Mouse (Mus musculus) limb, embryonic 15.5 days (tissue): ENCODE results near the gene Tsc22d2. TPM values are rescaled to one million over a fixed set of nuclear protein-coding genes. Genes with fewer than 3 reads are reported as not detected.
A peak's percentile ranks its signal among the peaks of the same experiment; 100 is the strongest.

Experiments used
- ATAC-seq: fragments of 200-750 bp; cut with Nextera tagmentation; 2 replicates; pipeline ENCODE4 v1.8.0; 2017; ENCODE audit warnings: low read depth, moderate TSS enrichment; ENCODE audit not compliant: insufficient number of reproducible peaks, low FRiP score, low TSS enrichment
- H3K27ac ChIP-seq: fragments of 300-500 bp; sonication (generic); 2 replicates; pipeline ENCODE4 v1.5.1; 2015; ENCODE audit warnings: moderate library complexity, mild to moderate bottlenecking, inconsistent platforms
- H3K27me3 ChIP-seq: fragments of 300-500 bp; sonication (generic); 2 replicates; pipeline ENCODE4 v1.6.1; 2015; ENCODE audit warnings: inconsistent platforms
- H3K36me3 ChIP-seq: fragments of 300-500 bp; sonication (generic); 2 replicates; pipeline ENCODE4 v1.6.1; 2015; ENCODE audit warnings: inconsistent platforms
- H3K4me1 ChIP-seq: fragments of 300-500 bp; sonication (generic); 2 replicates; pipeline ENCODE4 v1.6.1; 2015; ENCODE audit warnings: inconsistent platforms
- H3K4me2 ChIP-seq: fragments of 300-500 bp; sonication (generic); 2 replicates; pipeline ENCODE4 v1.6.1; 2015; ENCODE audit warnings: mild to moderate bottlenecking, inconsistent platforms
- H3K4me3 ChIP-seq: fragments of 300-500 bp; sonication (generic); 2 replicates; pipeline ENCODE4 v1.5.1; 2015; ENCODE audit warnings: mild to moderate bottlenecking, inconsistent platforms
- H3K9ac ChIP-seq: fragments of 300-500 bp; sonication (generic); 2 replicates; pipeline ENCODE4 v1.6.1; 2015; ENCODE audit warnings: inconsistent platforms
- H3K9me3 ChIP-seq: fragments of 300-500 bp; sonication (generic); 2 replicates; pipeline ENCODE4 v1.6.1; 2016; ENCODE audit warnings: inconsistent platforms
- WGBS: fragments of 180-500 bp; shearing (Covaris S2); methylation state at CpG from one replicate; pipeline ENCODE4 v1.1.7; 2015; 5-methylcytosine and 5-hydroxymethylcytosine counted together
- polyA plus RNA-seq: library from polyadenylated mRNA; unstranded; fragments of >200 nt; fragmentation: Nextera tagmentation; extraction: Ambion mirVana; gene quantifications from 2 replicates; pipeline ENCODE4 v1.2.1, GENCODE M21; 2015

Tsc22d2 gene
- polyA plus RNA-seq = 9.6 and 9.7 TPM in 2 replicates

DNA sequence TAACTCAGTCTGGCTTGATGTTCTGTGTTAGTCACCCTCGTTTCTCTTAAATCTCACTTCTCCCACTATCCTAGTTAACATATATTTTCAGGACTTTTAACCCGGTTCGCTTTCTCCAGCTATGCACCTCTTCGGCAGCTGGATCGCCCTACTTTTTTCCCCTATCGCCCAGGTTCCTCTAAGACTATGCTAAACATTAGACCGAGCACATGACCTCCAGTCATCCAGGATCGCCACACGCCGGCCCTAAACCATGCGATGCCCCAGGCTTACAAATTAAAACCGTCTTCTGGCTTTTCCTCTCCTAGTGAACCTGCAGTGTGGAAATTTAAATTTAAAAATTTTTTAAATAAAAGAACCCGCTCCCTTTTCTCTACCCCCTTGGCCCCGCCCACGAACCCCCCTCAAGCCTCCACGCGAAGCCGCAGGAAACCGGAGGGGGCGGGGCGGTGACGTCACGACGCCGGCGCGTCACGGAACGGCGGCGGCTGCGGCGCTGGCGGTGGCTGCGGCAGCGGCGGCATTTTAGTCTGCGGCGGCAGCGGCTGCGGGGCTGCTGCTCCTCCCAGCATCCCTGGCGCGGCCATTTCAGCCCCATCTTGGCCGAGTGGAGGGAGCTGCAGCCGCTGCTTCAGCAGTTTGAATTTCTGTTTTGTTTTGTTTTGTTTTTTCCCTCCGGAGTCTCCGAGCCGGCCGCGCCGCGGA lies at the start of gene Tsc22d2:
Gene Tsc22d2, plus strand, starts transcription at position 482 of the 705 bp plus-strand sequence.
- Histone ChIP-seq H3K9me3 (no peaks in the 10 kb centered on the region), H3K4me1 (no peaks in the 10 kb centered on the region), H3K9ac (peak within 1 kb of the TSS; percentile 95), H3K27me3 (no peaks in the 10 kb centered on the region), H3K4me3 (peak within 1 kb of the TSS; percentile 82), H3K4me2 (peak within 1 kb of the TSS; percentile 87), H3K27ac (peak within 1 kb of the TSS; percentile 100), H3K36me3 (no peaks in the 10 kb centered on the region)
- peak; percentile 79 for ATAC-seq
- WGBS = 1% methylated on average over 52 of the region's 52 CpGs

GRCm38 (mm10) chr3:58366756-58367155 lies 47.8 kb upstream of the Tsc22d2 start:
- H3K4me2 ChIP-seq = no peak overlapping the region
- H3K36me3 ChIP-seq = no peaks in the 10 kb centered on the region
- no peak overlapping the region for H3K9ac ChIP-seq
- H3K9me3 ChIP-seq = no peaks in the 10 kb centered on the region
- H3K4me1 ChIP-seq = peaks cover 11% of the 10 kb centered on the region
- H3K4me3 ChIP-seq = no peak overlapping the region
- ATAC-seq = no peak
- no peak overlapping the region for H3K27ac ChIP-seq
- no peaks in the 10 kb centered on the region for H3K27me3 ChIP-seq
- 59% methylated on average over 3 of the region's 3 CpGs for WGBS

GRCm38 (mm10) chr3:58370811-58371210 lies 43.7 kb upstream of the Tsc22d2 start:
- no peak for ATAC-seq
- Histone ChIP-seq H3K4me3 (no peak overlapping the region), H3K9ac (no peak overlapping the region), H3K4me2 (no peak overlapping the region), H3K27me3 (no peaks in the 10 kb centered on the region), H3K4me1 (peaks cover 24% of the 10 kb centered on the region), H3K27ac (no peak overlapping the region; the same call in 1 of the 2 replicates), H3K36me3 (no peaks in the 10 kb centered on the region), H3K9me3 (no peaks in the 10 kb centered on the region)
- WGBS = 35% methylated on average over 2 of the region's 2 CpGs

DNA sequence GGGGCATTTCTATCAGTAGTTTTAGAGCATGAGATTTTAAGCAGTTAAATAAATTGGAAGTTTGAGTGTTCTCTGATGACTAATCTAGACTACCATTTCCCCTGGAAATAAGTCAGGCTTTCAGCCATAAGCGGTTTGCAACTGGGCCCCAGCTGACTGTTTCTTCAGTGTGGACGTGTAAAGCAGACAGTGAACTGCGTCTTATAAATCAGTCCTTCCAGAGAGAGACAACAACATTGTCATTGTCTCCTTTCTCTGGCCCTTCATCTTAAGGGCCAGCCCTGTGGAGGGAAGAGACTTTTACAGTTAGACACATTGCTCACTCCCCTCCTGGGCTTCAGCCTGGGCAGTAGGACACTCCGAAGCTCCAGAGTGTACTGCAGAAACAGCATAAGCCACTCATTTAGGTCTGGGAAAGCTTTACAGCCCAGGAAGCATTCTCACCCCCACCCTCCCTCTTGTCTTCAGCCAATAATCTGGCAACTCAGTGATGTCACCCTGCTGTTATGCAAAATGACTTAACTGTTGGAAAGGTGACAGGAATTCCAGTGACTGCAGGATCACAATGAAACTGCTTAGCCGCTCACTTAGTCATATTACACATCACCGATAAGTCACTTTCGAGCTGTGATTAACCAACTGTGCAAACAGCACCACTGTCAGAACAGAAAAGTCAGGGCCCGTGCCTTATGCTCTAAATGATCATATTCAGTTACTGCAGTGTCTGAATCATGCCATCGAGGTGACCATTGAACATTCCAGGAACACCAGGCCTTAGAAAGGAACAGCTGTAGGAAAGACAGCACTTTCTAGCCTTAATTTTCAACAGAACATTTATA lies 42.2 kb upstream of the Tsc22d2 start:
- H3K4me3 ChIP-seq = no peak overlapping the region; the same call in 1 of the 2 replicates

DNA sequence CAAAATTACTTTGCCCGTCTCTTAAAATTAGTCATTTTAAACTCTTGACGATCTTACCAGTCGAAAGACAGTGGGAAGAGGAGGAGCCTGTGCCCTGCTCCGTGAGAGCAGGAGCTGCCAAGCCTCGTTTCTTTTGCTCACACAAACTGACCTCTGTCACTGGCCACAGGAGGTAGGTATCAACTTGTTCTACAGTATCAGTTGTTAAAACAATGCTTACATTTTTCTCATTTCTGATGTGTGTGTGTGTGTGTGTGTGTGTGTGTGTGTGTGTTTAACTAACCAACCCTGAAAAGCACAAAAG lies 41.7 kb upstream of the Tsc22d2 start:
- no peak overlapping the region for H3K9ac ChIP-seq
- no peak overlapping the region for H3K4me3 ChIP-seq
- peak overlapping the region; percentile 84 for H3K27ac ChIP-seq
- H3K36me3 ChIP-seq = no peaks in the 10 kb centered on the region
- H3K27me3 ChIP-seq = no peaks in the 10 kb centered on the region
- H3K4me2 ChIP-seq = peak overlapping the region; percentile 31
- ATAC-seq = no peak
- H3K4me1 ChIP-seq = peaks cover 24% of the 10 kb centered on the region
- WGBS = 10% methylated on average over 5 of the region's 5 CpGs
- no peaks in the 10 kb centered on the region for H3K9me3 ChIP-seq

More for the DNA sequence above, 42.2 kb upstream of the Tsc22d2 start:
- ATAC-seq = peak; percentile 93
- Histone ChIP-seq H3K4me1 (peaks cover 24% of the 10 kb centered on the region), H3K9ac (no peak overlapping the region), H3K9me3 (no peaks in the 10 kb centered on the region), H3K4me2 (peak overlapping the region; percentile 31), H3K27me3 (no peaks in the 10 kb centered on the region), H3K36me3 (no peaks in the 10 kb centered on the region), H3K27ac (peak overlapping the region; percentile 84)
- WGBS = 9% methylated on average over 9 of the region's 9 CpGs

- Histone ChIP-seq H3K4me1 (peaks cover 24% of the 10 kb centered on the region), H3K9me3 (no peaks in the 10 kb centered on the region), H3K4me2 (no peak overlapping the region), H3K27ac (no peak overlapping the region), H3K9ac (no peak overlapping the region), H3K27me3 (no peaks in the 10 kb centered on the region), H3K36me3 (no peaks in the 10 kb centered on the region), H3K4me3 (no peak overlapping the region)
- ATAC-seq = no peak
- WGBS = 83% methylated on average over 5 of the region's 5 CpGs
Measured at GRCm38 (mm10) chr3:58374281-58374680, 40.2 kb upstream of the Tsc22d2 start.

DNA sequence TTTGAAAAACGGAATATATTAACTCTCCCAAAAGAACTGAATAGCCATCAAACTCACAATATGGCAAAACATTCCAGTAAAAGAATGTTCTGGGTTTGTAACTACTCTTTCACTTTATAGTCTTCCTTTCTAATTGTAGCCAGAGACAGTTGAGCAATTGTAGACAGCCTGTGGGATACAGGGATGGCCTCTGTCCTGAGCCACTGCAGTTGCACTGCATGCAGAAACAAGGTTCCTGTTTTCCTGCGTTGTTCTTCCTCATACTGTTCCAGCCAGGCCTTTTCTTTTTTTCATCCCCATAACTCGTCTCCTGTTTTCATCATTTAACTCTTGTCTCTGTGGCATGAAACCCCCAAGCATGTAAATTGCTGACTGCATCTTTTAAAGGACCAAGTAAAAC lies 37.8 kb upstream of the Tsc22d2 start:
- Histone ChIP-seq H3K4me1 (peaks cover 13% of the 10 kb centered on the region), H3K9ac (no peak overlapping the region), H3K27me3 (no peaks in the 10 kb centered on the region), H3K9me3 (no peaks in the 10 kb centered on the region), H3K27ac (no peak overlapping the region), H3K4me3 (no peak overlapping the region), H3K4me2 (no peak overlapping the region), H3K36me3 (no peaks in the 10 kb centered on the region)
- WGBS = 43% methylated on average over 3 of the region's 3 CpGs
- no peak for ATAC-seq

GRCm38 (mm10) chr3:58377589-58378134 lies 36.9 kb upstream of the Tsc22d2 start:
- H3K36me3 ChIP-seq = no peaks in the 10 kb centered on the region
- 44% methylated on average over 5 of the region's 5 CpGs for WGBS
- H3K27ac ChIP-seq = no peak overlapping the region
- H3K9me3 ChIP-seq = no peaks in the 10 kb centered on the region
- no peak for ATAC-seq
- no peak overlapping the region for H3K4me2 ChIP-seq
- H3K4me1 ChIP-seq = peaks cover 4% of the 10 kb centered on the region
- H3K9ac ChIP-seq = no peak overlapping the region
- no peaks in the 10 kb centered on the region for H3K27me3 ChIP-seq
- H3K4me3 ChIP-seq = no peak overlapping the region

DNA sequence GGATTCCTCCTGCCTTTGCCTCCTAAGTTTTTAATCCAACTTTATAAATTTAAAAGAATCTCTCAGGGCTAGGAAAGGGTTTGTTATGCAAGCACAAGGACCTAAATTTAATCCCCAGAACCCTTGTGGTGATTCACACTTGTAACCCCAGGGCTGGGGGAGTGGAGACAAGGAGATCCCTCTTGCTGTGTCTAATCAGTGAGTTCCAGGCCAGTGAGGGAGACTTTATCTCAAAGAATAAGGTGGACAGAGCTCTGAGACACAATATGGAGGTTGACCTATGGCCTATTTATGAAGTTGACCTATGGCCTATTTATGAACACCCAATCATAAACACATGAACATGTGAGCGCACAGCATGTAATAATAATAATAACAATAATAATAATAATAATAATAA lies 31.8 kb upstream of the Tsc22d2 start:
- 94% methylated on average over 1 of the region's 1 CpGs for WGBS
- no peaks in the 10 kb centered on the region for H3K4me1 ChIP-seq

GRCm38 (mm10) chr3:58385060-58385459 lies 29.5 kb upstream of the Tsc22d2 start:
- Histone ChIP-seq H3K9me3 (no peaks in the 10 kb centered on the region), H3K4me1 (no peaks in the 10 kb centered on the region), H3K27ac (no peak overlapping the region), H3K4me3 (no peak overlapping the region), H3K27me3 (no peaks in the 10 kb centered on the region), H3K9ac (no peak overlapping the region), H3K36me3 (no peaks in the 10 kb centered on the region), H3K4me2 (no peak overlapping the region)
- no peak for ATAC-seq
- WGBS = 53% methylated on average over 1 of the region's 1 CpGs

More for the DNA sequence above, 31.8 kb upstream of the Tsc22d2 start:
- H3K27me3 ChIP-seq = no peaks in the 10 kb centered on the region
- no peak overlapping the region for H3K27ac ChIP-seq
- no peaks in the 10 kb centered on the region for H3K36me3 ChIP-seq
- H3K4me3 ChIP-seq = no peak overlapping the region
- no peak overlapping the region for H3K9ac ChIP-seq
- no peak for ATAC-seq
- H3K4me2 ChIP-seq = no peak overlapping the region
- H3K9me3 ChIP-seq = no peaks in the 10 kb centered on the region

DNA sequence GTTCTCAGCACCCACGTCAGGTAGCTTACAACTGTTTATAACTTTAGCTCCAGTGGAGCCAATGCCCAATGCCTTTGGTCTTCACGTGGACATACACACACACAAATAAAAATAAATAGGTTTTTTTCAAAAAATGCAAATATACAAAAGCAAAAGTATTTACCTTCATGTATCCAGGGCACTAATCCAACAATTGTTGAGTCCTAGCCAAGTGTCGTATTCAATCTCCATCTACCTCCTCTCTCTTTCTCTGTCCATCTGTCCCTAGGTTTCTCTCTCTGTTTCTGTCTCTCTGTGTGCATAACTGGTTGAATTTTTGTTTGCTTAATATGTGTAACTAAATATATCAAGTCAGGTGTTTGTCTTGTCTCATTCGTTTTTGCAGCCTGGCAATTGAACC lies 25.8 kb upstream of the Tsc22d2 start:
- Histone ChIP-seq H3K9ac (no peak overlapping the region), H3K27ac (no peak overlapping the region), H3K36me3 (no peaks in the 10 kb centered on the region), H3K4me2 (no peak overlapping the region), H3K4me1 (no peaks in the 10 kb centered on the region), H3K4me3 (no peak overlapping the region), H3K9me3 (no peaks in the 10 kb centered on the region), H3K27me3 (no peaks in the 10 kb centered on the region)
- no peak for ATAC-seq
- 87% methylated on average over 4 of the region's 4 CpGs for WGBS

DNA sequence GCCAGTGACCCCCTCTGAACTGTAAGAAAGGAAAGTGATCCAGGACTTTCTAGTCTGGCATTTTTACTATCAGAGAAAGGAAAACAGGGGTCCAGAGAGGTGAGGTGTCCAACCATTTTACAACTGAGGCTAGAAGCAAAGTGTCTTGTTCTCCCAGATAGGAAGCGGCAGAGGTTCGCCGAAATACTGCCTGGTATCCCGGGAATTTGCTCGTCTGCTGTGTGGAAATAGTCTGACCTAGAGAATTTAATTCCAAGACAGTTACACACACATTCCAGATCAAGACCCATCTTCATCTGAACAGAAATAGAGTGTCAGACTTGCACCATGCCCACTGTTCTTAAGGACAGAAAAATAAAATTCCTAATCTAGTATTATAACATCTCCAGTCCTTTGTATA lies 16.0 kb upstream of the Tsc22d2 start:
- no peak overlapping the region for H3K4me2 ChIP-seq
- H3K4me3 ChIP-seq = no peak overlapping the region
- H3K9ac ChIP-seq = no peak overlapping the region
- no peaks in the 10 kb centered on the region for H3K9me3 ChIP-seq
- no peak overlapping the region for H3K27ac ChIP-seq
- H3K4me1 ChIP-seq = no peaks in the 10 kb centered on the region
- no peak for ATAC-seq
- no peaks in the 10 kb centered on the region for H3K27me3 ChIP-seq
- no peaks in the 10 kb centered on the region for H3K36me3 ChIP-seq
- WGBS = 63% methylated on average over 5 of the region's 5 CpGs
